Mouse (Mus musculus) small intestine, adult 2 months (tissue): ENCODE data around the gene Dusp5.

ENCODE experiments used
- CTCF ChIP-seq: fragments of 200-500 bp; IDR thresholded peaks from 2 replicates; pipeline ENCODE4 v1.5.1; 2012; ENCODE audit warnings: low read depth, mild to moderate bottlenecking, control low read depth, inconsistent platforms, low read length, moderate library complexity, mixed read lengths; ENCODE audit not compliant: insufficient replicate concordance, insufficient read length; ENCODE audit errors: extremely low read depth
- POLR2A ChIP-seq: fragments of 200-500 bp; IDR thresholded peaks from 2 replicates; pipeline ENCODE4 v1.6.1; 2012; ENCODE audit warnings: low read depth, mild to moderate bottlenecking, control low read depth, inconsistent platforms, low read length, moderate library complexity

DNA sequence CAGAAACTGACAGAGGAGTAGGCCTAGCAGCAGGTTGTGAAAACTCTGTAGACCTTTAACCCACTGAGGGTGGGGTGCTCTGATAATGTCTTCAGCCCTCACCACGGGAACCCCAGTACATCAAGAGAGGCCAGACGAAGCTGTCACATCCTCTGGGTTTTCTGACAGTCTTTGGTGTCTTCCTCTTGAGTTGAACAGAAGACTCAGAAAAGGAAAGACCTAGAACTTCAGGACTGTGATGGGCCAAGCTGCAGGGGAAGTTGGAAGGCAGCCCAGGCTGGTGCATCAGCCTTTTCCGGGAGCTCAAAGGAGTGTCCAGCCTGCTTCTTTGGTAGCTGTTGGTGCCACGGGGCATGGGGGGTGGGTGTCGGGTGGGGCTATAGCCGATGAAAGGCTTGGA is 6.5 kb downstream of the Dusp5 start:
- TF ChIP-seq CTCF (no peak), POLR2A (no peak)
